Mouse (Mus musculus) kidney, adult 8-10 months (tissue): ENCODE data around the gene Gm43720.

Experiments used
- DNase-seq, 2 experiments: peaks; one replicate each; pipeline ENCODE4 v3.0.0; 2022

Gm43720 gene

GRCm38 (mm10) chr5:138279585-138280424, at the start of gene Gm43720, which contains the start of the genes Gpc2 and Stag3:
Gene Gm43720, minus strand, starts transcription at chr5:138279958.
Gene Gpc2, minus strand, starts transcription at chr5:138280005.
Gene Stag3, plus strand, starts transcription at chr5:138280240.
- peak; percentile 69 to 72 for DNase-seq

GRCm38 (mm10) chr5:138312795-138313194, 33.0 kb upstream of the Gm43720 start:
- DNase-seq: no peak

DNA sequence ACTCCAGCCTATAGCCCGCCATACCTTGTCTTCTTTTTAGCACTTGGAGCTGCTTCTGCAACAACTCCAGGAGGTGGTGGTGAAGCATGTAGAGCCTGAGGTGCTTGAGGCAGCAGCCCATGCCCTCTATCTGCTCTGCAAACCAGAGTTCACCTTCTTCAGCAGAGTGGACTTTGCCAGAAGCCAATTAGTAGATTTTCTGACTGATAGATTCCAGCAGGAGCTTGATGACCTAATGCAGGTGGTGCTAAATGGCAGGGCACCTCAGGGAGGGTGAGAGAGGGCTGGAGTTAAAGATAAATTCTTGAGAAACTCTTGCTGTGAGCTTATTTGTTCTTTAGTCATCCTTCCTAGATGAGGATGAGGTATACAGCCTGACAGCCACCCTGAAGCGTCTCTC, 19.9 kb upstream of the Gm43720 start:
- DNase-seq: no peak

GRCm38 (mm10) chr5:138294158-138294557, 14.4 kb upstream of the Gm43720 start:
- no peak for DNase-seq

DNA sequence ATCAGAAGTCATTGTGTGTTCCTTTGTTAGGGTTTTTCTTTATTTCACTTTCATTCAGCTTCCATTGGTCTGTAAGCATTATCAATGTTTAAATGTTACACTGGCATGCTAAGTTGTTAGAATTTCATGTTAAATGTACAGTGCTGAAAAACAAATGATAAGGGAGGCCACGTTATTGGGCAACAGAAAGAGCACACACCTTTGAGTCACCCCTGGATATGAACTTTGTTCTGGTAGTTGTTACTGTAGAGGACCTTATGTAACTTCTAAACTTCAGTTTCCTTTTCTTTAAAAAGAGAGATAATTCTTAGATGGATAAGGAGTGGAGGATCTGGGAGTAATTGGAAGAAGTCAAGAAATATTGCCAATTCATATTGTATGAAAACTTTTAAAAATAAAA, 11.9 kb upstream of the Gm43720 start:
- DNase-seq: no peak

DNA sequence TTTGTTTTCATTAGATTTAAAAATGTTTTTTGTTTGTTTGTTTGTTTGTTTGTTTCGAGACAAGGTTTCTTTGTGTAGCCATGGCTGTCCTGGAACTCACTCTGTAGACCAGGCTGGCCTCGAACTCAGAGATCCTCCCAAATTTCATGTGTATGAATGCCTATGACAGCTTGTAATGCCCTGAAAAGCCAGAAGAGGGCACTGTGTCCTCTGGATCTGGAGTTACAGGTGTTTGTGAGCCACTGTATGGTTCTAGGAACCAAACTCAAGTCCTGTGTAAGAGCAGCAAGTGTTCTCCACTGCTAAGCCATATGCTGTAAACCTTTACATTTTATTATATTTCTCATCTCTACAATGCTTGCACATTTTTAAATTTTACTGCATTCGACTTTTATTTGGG, 8.1 kb upstream of the Gm43720 start:
- DNase-seq: no peak

- DNase-seq: no peak
These were observed 3.8 kb upstream of the Gm43720 start for GRCm38 (mm10) chr5:138283540-138283939.

GRCm38 (mm10) chr5:138281798-138282197, 2.0 kb upstream of the Gm43720 start:
- no peak for DNase-seq

DNA sequence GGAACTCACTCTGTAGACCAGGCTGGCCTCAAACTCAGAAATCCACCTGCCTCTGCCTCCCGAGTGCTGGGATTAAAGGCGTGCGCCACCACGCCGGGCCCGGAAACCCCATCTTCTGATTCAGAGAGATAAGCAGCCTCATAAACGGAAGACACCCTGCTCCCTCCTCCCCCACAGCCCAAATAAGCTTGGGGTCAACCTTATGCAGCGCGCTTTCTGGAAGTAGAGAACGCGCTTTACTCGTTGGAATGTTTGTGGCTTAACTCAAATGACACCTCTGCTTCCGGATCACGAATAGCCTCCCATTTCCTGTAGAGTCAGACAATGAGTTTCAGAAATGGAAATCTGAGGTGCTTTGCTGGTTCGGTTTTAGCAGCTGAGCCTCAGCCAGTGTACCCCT, 1.1 kb upstream of the Gm43720 start:
- no peak for DNase-seq

DNA sequence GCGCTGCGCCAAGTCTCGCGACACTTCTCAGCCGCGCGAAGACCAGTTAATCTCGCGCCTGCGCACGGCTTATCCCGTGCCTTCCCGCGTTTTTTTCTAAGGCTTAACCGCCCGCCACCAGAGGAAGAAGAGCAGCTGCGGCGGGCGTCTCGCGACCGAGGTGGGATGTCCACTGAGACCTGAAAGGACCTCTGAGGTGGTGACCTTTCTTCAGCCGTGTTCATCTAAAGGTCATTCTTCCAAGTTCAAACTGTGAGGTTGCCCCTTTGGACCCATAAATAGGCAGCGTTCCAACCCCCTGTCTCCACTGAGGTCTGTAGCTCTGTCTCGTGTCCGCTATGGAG, 639 bp upstream of the Gm43720 start:
- no peak for DNase-seq

DNA sequence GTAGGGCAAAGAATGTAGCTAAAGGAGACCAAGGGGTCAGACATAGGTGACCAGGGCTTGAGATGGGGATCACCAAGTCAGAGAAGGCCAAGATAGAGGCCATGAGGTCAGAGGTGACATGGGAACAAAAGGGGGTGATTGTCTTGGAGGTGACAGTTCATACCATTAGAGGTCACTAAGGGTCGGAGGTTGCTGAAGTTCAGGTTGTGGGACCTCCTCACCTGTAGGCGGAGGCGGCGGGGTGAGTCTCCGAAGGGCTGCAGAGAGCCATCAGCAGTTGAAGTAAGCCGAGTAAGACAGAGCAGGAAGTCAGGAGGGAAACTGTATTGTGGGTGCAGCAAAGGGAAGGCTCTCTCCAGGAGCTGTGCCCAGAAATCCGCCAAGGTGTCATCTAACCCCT, 1.8 kb downstream of the Gm43720 start:
- no peak for DNase-seq

GRCm38 (mm10) chr5:138275216-138276050, 4.3 kb downstream of the Gm43720 start:
- peak in 1 of 2 experiments; percentile 28 for DNase-seq

GRCm38 (mm10) chr5:138274186-138274585, 5.6 kb downstream of the Gm43720 start:
- no peak for DNase-seq

DNA sequence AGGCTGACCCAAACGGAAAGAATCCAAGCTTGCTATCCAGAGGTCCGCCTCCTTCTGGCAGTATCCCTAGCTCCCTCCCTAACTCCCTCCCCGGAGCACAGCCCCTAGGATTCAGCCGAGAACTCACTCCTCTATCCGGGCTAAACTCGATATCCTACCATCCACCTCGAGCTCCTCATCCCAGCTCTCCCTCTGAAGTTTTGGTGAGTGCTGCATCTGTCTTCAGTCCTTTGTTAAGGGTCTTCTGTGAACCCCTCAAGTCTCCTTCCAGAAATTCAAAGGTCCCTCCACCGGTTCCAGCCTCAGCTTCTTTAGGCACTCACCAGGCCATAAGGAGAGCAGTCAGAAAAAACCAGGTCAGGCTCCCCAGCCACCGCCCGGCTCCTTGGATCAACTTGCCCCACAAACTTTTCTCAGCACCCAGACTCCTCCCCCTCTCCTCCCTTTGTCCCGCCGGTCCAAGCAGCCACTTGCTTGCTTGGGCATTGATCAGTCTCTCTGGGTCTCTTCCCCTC, 7.3 kb downstream of the Gm43720 start, which contains the start of gene Gal3st4:
Gene Gal3st4 (minus strand): TSS at position 432 of the 515 bp plus-strand sequence.
- no peak for DNase-seq

DNA sequence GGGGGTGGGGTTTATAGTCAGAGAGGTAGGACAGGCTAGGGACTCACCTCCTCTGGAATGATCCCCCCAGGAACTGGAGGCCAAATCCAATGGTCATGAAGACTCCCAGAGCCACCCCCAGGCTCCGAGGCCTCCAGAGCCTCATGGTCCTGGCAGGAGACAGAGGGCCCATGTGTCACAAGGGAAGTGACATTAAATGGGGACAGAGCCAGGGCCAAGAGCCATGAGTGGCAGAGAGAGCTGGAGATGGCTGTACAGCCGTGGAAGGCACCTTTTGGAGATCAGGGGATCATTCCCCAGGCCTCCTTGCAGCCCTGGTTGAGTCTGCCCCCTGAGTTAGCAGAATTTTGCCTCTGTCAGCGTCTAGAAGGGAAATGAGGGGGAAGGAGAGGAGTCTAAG, 8.5 kb downstream of the Gm43720 start:
- DNase-seq: no peak

- DNase-seq: no peak
These were observed 10.8 kb downstream of the Gm43720 start for GRCm38 (mm10) chr5:138268980-138269379.

DNA sequence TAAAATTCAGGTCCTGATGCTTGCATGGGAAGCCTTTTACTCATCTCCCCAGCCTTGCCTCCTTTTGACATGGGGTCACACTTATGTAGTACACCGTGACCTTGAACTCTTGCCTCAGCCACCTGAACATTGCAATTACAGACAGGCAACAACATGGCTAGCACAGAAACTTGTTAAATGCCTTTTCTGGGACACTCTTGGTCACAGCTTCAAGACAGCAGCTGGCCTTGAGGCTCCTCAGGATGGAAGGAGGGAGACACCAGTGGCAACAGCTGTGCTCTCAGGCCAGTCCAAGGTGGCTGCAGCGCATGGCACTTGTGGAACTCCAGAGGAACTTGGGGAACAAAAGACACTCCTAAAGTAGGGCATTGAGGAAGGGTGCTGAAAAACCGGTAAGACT, 12.6 kb downstream of the Gm43720 start:
- DNase-seq: no peak

- DNase-seq: no peak
These were observed 14.0 kb downstream of the Gm43720 start for GRCm38 (mm10) chr5:138265712-138266111.

DNA sequence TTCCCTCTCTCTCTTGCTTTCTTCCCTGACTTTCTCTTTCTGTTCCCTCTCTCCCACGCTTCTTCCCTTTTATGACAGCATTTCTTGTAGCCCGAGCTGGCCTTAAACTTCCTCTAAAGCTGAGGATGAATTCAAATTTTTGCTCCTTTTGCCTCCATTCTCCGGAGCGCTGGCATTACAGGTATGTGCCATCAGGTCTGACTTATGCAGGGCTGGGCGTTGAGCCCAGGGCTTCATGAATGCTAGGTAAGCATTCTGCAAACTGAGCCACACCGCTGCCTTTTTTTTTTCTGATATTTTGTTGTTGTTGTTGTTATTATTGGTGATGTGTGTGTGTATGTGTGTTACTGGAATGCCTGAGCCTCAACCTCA, 15.6 kb downstream of the Gm43720 start:
- DNase-seq: no peak

GRCm38 (mm10) chr5:138263260-138264206, 16.2 kb downstream of the Gm43720 start, which contains the start of gene BC037034:
Gene BC037034, minus strand, starts transcription at chr5:138264033.
- DNase-seq: peak; percentile 89 to 92

- DNase-seq: no peak
These were observed 17.0 kb downstream of the Gm43720 start for GRCm38 (mm10) chr5:138262582-138263240.

DNA sequence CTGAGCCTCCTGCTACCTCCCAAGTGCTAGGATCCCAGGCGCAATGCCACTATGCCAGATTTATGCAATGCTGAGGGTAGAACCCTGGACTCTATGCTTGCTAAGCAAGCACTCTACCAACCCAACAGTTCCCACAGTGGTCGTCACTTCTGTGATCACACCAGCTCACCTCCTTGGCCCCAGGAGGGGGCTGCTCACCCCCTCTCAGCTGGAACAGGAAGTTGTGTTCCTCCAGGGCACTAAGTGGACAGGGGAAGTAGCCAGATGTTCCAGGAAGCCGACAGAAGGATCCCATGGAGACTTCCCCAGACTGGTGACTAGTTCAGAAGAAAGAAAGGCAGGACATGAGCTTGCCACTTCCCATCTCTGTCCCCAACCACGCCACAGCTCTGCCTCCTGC, 17.8 kb downstream of the Gm43720 start:
- DNase-seq: no peak
